Mouse (Mus musculus): ENCODE data around the gene Zdhhc14. TPM values are rescaled to one million over a fixed set of nuclear protein-coding genes. Genes with fewer than 3 reads are reported as not detected.

Zdhhc14 gene
- polyA plus RNA-seq, 1 experiment from 2014 or later, result 1.5 TPM

- H3K4me3 ChIP-seq, result no peak overlapping the region
- H3K36me3 ChIP-seq, result no peaks in the 10 kb centered on the region
- WGBS, result 67% methylated on average over 7 of the region's 7 CpGs
- H3K27ac ChIP-seq (replicated peaks), result no peak overlapping the region
- H3K27me3 ChIP-seq (ENCODE audit: low read depth, poor library complexity, severe bottlenecking), result 0 out of 2 replicates have a peak, but pooled peaks cover 4% of the 10 kb centered on the region
- DNase-seq (ENCODE audit: low spot score), result no peak
- H3K9me3 ChIP-seq (replicated peaks), result no peaks in the 10 kb centered on the region
- peaks cover 23% of the 10 kb centered on the region for H3K4me1 ChIP-seq
Observed at GRCm38 (mm10) chr17:5710320-5711104, 218.2 kb downstream of the Zdhhc14 start.

DNA sequence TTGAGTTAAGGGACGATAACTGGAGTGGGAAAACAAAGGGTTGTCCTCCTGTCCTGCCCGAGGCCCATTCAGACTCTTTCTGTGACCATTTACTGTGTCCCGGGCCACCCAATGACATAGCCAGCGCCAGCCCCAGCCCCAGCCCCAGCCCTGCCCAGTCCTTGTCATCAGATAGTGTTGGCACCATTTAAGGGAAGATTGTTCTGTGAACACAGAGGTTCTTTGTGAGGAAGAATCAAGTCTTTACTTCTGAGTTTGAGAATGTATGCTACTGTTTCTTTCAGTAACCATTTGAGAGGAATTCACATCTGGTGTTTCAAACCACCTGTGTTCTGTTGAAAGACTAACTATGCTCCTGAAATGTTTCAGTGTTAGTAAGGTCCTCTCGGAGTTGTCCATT lies 219.5 kb downstream of the Zdhhc14 start:
- no peak overlapping the region for H3K27ac ChIP-seq (replicated peaks)
- no peaks in the 10 kb centered on the region for H3K9me3 ChIP-seq (replicated peaks)
- H3K4me1 ChIP-seq, result peaks cover 23% of the 10 kb centered on the region
- no peak for DNase-seq (ENCODE audit: low spot score)
- no peaks in the 10 kb centered on the region for H3K36me3 ChIP-seq
- peaks cover 4% of the 10 kb centered on the region; the same call in 1 of the 2 replicates for H3K27me3 ChIP-seq (ENCODE audit: low read depth, poor library complexity, severe bottlenecking)
- 74% methylated on average over 5 of the region's 5 CpGs for WGBS
- no peak overlapping the region for H3K4me3 ChIP-seq

- Histone ChIP-seq H3K4me3 (no peak overlapping the region), H3K27ac (replicated peaks) (0 out of 2 replicates have a peak overlapping the region, but pooled peaks have one; percentile 30), H3K4me1 (peaks cover 25% of the 10 kb centered on the region), H3K9me3 (replicated peaks) (no peaks in the 10 kb centered on the region), H3K36me3 (no peaks in the 10 kb centered on the region), H3K27me3 (ENCODE audit: low read depth, poor library complexity, severe bottlenecking) (peaks cover 4% of the 10 kb centered on the region; the same call in 1 of the 2 replicates)
- no peak for DNase-seq (ENCODE audit: low spot score)
- 58% methylated on average over 3 of the region's 3 CpGs for WGBS
Observed at GRCm38 (mm10) chr17:5713141-5713540, 220.8 kb downstream of the Zdhhc14 start.

GRCm38 (mm10) chr17:5716912-5717311 lies 224.6 kb downstream of the Zdhhc14 start:
- DNase-seq (ENCODE audit: low spot score), result no peak
- WGBS, result 81% methylated on average over 4 of the region's 4 CpGs
- H3K27ac ChIP-seq (replicated peaks), result no peak overlapping the region
- H3K4me1 ChIP-seq, result peaks cover 23% of the 10 kb centered on the region
- H3K9me3 ChIP-seq (replicated peaks), result no peaks in the 10 kb centered on the region
- H3K27me3 ChIP-seq (ENCODE audit: low read depth, poor library complexity, severe bottlenecking), result peaks cover 4% of the 10 kb centered on the region; the same call in 1 of the 2 replicates
- no peaks in the 10 kb centered on the region for H3K36me3 ChIP-seq
- no peak overlapping the region for H3K4me3 ChIP-seq

GRCm38 (mm10) chr17:5718768-5719387 lies 226.5 kb downstream of the Zdhhc14 start:
- Histone ChIP-seq H3K27ac (replicated peaks) (no peak overlapping the region), H3K36me3 (no peaks in the 10 kb centered on the region), H3K4me1 (peaks cover 13% of the 10 kb centered on the region), H3K4me3 (no peak overlapping the region), H3K27me3 (ENCODE audit: low read depth, poor library complexity, severe bottlenecking) (peaks cover 4% of the 10 kb centered on the region; the same call in 1 of the 2 replicates), H3K9me3 (replicated peaks) (no peaks in the 10 kb centered on the region)
- no peak for DNase-seq (ENCODE audit: low spot score)
- WGBS, result 66% methylated on average over 7 of the region's 7 CpGs

DNA sequence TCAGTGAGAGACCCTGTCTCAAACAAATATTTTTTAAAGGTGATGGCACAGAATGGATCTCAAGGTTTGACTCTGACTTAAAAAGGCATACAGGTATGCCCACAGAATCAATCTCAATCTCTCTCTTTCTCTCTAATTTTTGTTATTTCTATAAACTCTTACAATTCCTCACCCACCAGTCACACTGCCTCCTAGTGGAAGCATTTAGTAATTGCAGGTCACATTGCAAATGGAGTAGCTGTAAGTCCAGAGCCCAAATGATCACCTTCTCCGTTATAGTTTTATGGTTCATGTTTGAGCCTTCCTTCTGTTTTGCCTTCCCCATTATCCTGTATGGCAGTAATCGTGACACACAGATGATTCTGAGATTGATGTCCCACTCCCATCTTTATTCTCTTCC lies 230.4 kb downstream of the Zdhhc14 start:
- Histone ChIP-seq H3K9me3 (replicated peaks) (no peaks in the 10 kb centered on the region), H3K4me3 (no peak overlapping the region)

GRCm38 (mm10) chr17:5723601-5724189 lies 231.3 kb downstream of the Zdhhc14 start:
- no peaks in the 10 kb centered on the region for H3K27me3 ChIP-seq (ENCODE audit: low read depth, poor library complexity, severe bottlenecking)
- WGBS, result 77% methylated on average over 10 of the region's 10 CpGs
- H3K9me3 ChIP-seq (replicated peaks), result no peaks in the 10 kb centered on the region
- no peak overlapping the region for H3K27ac ChIP-seq (replicated peaks)
- peak; percentile 16 for DNase-seq (ENCODE audit: low spot score)
- H3K36me3 ChIP-seq, result no peaks in the 10 kb centered on the region
- H3K4me3 ChIP-seq, result no peak overlapping the region
- H3K4me1 ChIP-seq, result peaks cover 6% of the 10 kb centered on the region

More for the DNA sequence above, 230.4 kb downstream of the Zdhhc14 start:
- H3K4me1 ChIP-seq, result peaks cover 13% of the 10 kb centered on the region
- H3K27me3 ChIP-seq (ENCODE audit: low read depth, poor library complexity, severe bottlenecking), result no peaks in the 10 kb centered on the region
- no peak overlapping the region for H3K27ac ChIP-seq (replicated peaks)
- no peak for DNase-seq (ENCODE audit: low spot score)
- WGBS, result 87% methylated on average over 2 of the region's 2 CpGs
- no peaks in the 10 kb centered on the region for H3K36me3 ChIP-seq

GRCm38 (mm10) chr17:5729587-5730125 lies 237.3 kb downstream of the Zdhhc14 start:
- H3K9me3 ChIP-seq (replicated peaks), result no peaks in the 10 kb centered on the region
- no peak overlapping the region for H3K27ac ChIP-seq (replicated peaks)
- H3K4me1 ChIP-seq, result no peaks in the 10 kb centered on the region
- H3K36me3 ChIP-seq, result no peaks in the 10 kb centered on the region
- 59% methylated on average over 4 of the region's 4 CpGs for WGBS
- no peaks in the 10 kb centered on the region for H3K27me3 ChIP-seq (ENCODE audit: low read depth, poor library complexity, severe bottlenecking)
- no peak for DNase-seq (ENCODE audit: low spot score)
- H3K4me3 ChIP-seq, result no peak overlapping the region

DNA sequence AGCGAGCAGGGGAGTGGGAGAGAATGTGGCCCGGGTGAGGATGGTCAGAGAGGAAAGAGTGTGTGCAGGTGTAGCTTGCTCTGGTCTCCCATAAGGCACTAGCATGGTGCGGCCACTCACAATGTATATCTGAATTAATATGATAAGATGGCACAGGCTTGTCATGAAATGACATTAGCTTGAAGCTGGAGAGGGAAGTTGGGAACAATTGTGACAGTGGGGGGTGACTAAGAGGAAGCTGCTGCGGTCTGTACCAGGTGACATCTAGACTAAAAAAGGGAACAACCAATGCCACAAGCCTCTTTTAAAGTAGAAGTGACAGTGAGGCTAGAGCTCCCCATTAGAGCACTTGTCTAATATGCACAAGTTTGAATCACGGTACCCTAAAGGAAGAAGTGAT lies 238.2 kb downstream of the Zdhhc14 start:
- Histone ChIP-seq H3K9me3 (replicated peaks) (no peaks in the 10 kb centered on the region), H3K4me3 (no peak overlapping the region), H3K27me3 (ENCODE audit: low read depth, poor library complexity, severe bottlenecking) (no peaks in the 10 kb centered on the region), H3K4me1 (no peaks in the 10 kb centered on the region), H3K27ac (replicated peaks) (no peak overlapping the region), H3K36me3 (no peaks in the 10 kb centered on the region)
- WGBS, result 87% methylated on average over 5 of the region's 5 CpGs
- DNase-seq (ENCODE audit: low spot score), result no peak

DNA sequence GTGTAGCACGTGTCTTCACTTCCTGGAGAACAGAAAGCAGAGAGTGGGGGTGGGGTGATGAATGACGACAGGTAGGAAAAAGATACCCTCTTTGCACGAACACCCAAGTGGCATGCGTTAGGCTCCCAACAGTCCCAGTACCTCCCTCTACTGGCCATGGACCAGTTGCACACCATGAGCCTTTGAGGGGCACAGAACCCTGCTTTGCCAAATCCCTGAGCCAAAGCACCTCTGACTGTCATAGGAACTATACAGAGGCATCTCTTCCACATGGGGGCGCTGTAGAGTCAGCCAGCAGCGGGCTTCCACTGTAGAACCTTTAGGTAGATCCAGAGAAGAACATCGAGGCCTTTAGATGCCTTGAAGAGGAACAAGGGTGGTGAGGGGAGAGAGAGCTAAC lies 241.0 kb downstream of the Zdhhc14 start:
- no peaks in the 10 kb centered on the region for H3K9me3 ChIP-seq (replicated peaks)
- no peak overlapping the region for H3K4me3 ChIP-seq
- DNase-seq (ENCODE audit: low spot score), result no peak
- H3K27me3 ChIP-seq (ENCODE audit: low read depth, poor library complexity, severe bottlenecking), result no peaks in the 10 kb centered on the region
- no peaks in the 10 kb centered on the region for H3K4me1 ChIP-seq
- H3K36me3 ChIP-seq, result no peaks in the 10 kb centered on the region
- WGBS, result 30% methylated on average over 7 of the region's 7 CpGs
- H3K27ac ChIP-seq (replicated peaks), result no peak overlapping the region

- DNase-seq (ENCODE audit: low spot score), result no peak
- Histone ChIP-seq H3K36me3 (no peaks in the 10 kb centered on the region), H3K27me3 (ENCODE audit: low read depth, poor library complexity, severe bottlenecking) (no peaks in the 10 kb centered on the region), H3K4me1 (no peaks in the 10 kb centered on the region), H3K27ac (replicated peaks) (no peak overlapping the region), H3K4me3 (no peak overlapping the region), H3K9me3 (replicated peaks) (no peaks in the 10 kb centered on the region)
- WGBS, result 91% methylated on average over 6 of the region's 6 CpGs
Observed at GRCm38 (mm10) chr17:5741061-5741460, 248.7 kb downstream of the Zdhhc14 start.

- no peak for DNase-seq (ENCODE audit: low spot score)
- WGBS, result 97% methylated on average over 5 of the region's 5 CpGs
- H3K4me3 ChIP-seq, result no peak overlapping the region
- H3K9me3 ChIP-seq (replicated peaks), result no peaks in the 10 kb centered on the region
- H3K27ac ChIP-seq (replicated peaks), result no peak overlapping the region
- H3K27me3 ChIP-seq (ENCODE audit: low read depth, poor library complexity, severe bottlenecking), result no peaks in the 10 kb centered on the region
- H3K4me1 ChIP-seq, result no peaks in the 10 kb centered on the region
- no peaks in the 10 kb centered on the region for H3K36me3 ChIP-seq
Observed at GRCm38 (mm10) chr17:5744016-5744415, 251.7 kb downstream of the Zdhhc14 start.

Data from midbrain, embryonic 10.5 days (tissue).